Mouse (Mus musculus): ENCODE results near the gene Mill2. TPM values are rescaled to one million over a fixed set of nuclear protein-coding genes. Genes with fewer than 3 reads are reported as not detected.
A peak's percentile ranks its signal among the peaks of the same experiment; 100 is the strongest.
"Not testable (repeated sequence)": the region's sequence is repeated elsewhere in the genome, so short reads cannot be mapped to it uniquely, and the experiment has no call there.

Gene Mill2
- polyA plus RNA-seq, 1 experiment = 0.18 TPM

DNA sequence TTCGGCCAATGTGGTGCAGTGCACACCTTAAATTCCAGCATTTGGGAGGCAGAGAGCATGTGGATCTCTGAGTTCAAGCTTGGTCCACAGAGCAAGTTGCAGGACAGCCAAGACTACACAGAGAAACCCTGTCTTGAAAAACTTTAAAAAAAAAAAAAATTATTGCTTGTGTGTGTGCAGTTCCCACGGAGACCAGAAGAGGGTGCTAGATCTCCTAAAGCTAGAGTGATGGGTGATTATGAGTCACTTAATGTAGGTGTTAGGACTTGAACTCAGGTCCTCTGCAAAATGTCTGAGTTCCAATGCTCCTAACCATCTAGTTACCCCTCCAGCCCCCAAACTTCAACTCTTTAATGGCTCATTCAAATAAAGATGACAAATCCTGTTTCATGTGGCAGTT lies 28.7 kb downstream of the Mill2 start:
- Histone ChIP-seq H3K79me2 (ENCODE audit: control insufficient read depth, insufficient read depth) (no peaks in the 10 kb centered on the region), H3K79me3 (ENCODE audit: low read depth) (no peaks in the 10 kb centered on the region), H3K27me3 (ENCODE audit: control insufficient read depth, insufficient read depth, insufficient read length) (no peaks in the 10 kb centered on the region), H3K36me3 (ENCODE audit: control insufficient read depth, insufficient read depth) (no peaks in the 10 kb centered on the region), H3ac (ENCODE audit: control insufficient read depth, insufficient read length, low read depth) (no peak overlapping the region), H3K4me3 (ENCODE audit: insufficient read depth, poor library complexity, severe bottlenecking) (no peak overlapping the region)
- TF ChIP-seq CTCF (IDR thresholded peaks at IDR 0.05; ENCODE audit: control insufficient read depth, insufficient read depth, insufficient read length) (no peak), MAX (IDR thresholded peaks at IDR 0.05) (no peak), CEBPB (IDR thresholded peaks at IDR 0.05; ENCODE audit: low read depth) (no peak), MYOD1 (IDR thresholded peaks at IDR 0.05; ENCODE audit: control insufficient read depth, insufficient read length, low read depth) (no peak), FOSL1 (IDR thresholded peaks at IDR 0.05; ENCODE audit: insufficient read depth, low read length, poor library complexity, severe bottlenecking) (no peak), USF1 (IDR thresholded peaks at IDR 0.05; ENCODE audit: low read depth) (no peak), MYOG (IDR thresholded peaks at IDR 0.05; ENCODE audit: control insufficient read depth, extremely low read depth, insufficient read length) (no peak)

DNA sequence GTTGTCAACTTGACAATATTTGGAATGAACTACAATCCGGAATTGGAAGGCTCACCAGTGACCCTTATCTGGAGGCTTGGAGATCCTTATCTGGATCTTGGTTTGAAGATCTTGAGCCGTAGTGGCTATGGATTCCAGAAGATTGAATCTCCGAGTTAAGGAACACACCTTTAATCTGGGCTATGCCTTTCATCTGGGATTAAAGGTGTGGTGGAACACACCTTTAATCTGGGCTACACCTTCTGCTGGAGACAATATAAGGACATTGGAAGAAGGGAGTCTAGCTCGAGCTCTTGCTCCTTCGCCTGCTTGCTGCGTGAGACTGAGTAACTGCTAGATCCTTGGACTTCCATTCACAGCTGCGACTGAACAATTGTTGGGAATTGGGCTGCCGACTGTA lies 31.3 kb downstream of the Mill2 start, which contains the start of gene Pglyrp1:
Pglyrp1 (plus strand) TSS at position 301 of the 400 bp plus-strand sequence.
- not testable (repeated sequence) for H3K79me3 ChIP-seq (ENCODE audit: low read depth)

GRCm38 (mm10) chr7:18872014-18872802 lies 32.4 kb downstream of the Mill2 start:
- Histone ChIP-seq H3K4me3 (ENCODE audit: insufficient read depth, poor library complexity, severe bottlenecking) (no peak overlapping the region), H3K36me3 (ENCODE audit: control insufficient read depth, insufficient read depth) (no peaks in the 10 kb centered on the region), H3K27me3 (ENCODE audit: control insufficient read depth, insufficient read depth, insufficient read length) (no peaks in the 10 kb centered on the region), H3K79me2 (ENCODE audit: control insufficient read depth, insufficient read depth) (no peaks in the 10 kb centered on the region), H3K79me3 (ENCODE audit: low read depth) (no peaks in the 10 kb centered on the region), H3ac (ENCODE audit: control insufficient read depth, insufficient read length, low read depth) (no peak overlapping the region)
- no peak for TF ChIP-seq CTCF (IDR thresholded peaks at IDR 0.05; ENCODE audit: control insufficient read depth, insufficient read depth, insufficient read length)
- TF ChIP-seq MYOG (IDR thresholded peaks at IDR 0.05; ENCODE audit: control insufficient read depth, extremely low read depth, insufficient read length) = no peak
- no peak for TF ChIP-seq MYOD1 (IDR thresholded peaks at IDR 0.05; ENCODE audit: control insufficient read depth, insufficient read length, low read depth)
- no peak for TF ChIP-seq CEBPB (IDR thresholded peaks at IDR 0.05; ENCODE audit: low read depth)
- no peak for TF ChIP-seq MAX (IDR thresholded peaks at IDR 0.05)
- TF ChIP-seq FOSL1 (IDR thresholded peaks at IDR 0.05; ENCODE audit: insufficient read depth, low read length, poor library complexity, severe bottlenecking) = no peak

More for the DNA sequence above, 31.3 kb downstream of the Mill2 start, which contains the start of gene Pglyrp1:
- not testable (repeated sequence) for H3K4me3 ChIP-seq (ENCODE audit: insufficient read depth, poor library complexity, severe bottlenecking); H3ac ChIP-seq (ENCODE audit: control insufficient read depth, insufficient read length, low read depth); H3K79me2 ChIP-seq (ENCODE audit: control insufficient read depth, insufficient read depth); H3K27me3 ChIP-seq (ENCODE audit: control insufficient read depth, insufficient read depth, insufficient read length); H3K36me3 ChIP-seq (ENCODE audit: control insufficient read depth, insufficient read depth)

GRCm38 (mm10) chr7:18872816-18873215 lies 33.0 kb downstream of the Mill2 start:
- TF ChIP-seq CTCF (IDR thresholded peaks at IDR 0.05; ENCODE audit: control insufficient read depth, insufficient read depth, insufficient read length) (no peak), MYOG (IDR thresholded peaks at IDR 0.05; ENCODE audit: control insufficient read depth, extremely low read depth, insufficient read length) (no peak), FOSL1 (IDR thresholded peaks at IDR 0.05; ENCODE audit: insufficient read depth, low read length, poor library complexity, severe bottlenecking) (no peak), MAX (IDR thresholded peaks at IDR 0.05) (no peak), MYOD1 (IDR thresholded peaks at IDR 0.05; ENCODE audit: control insufficient read depth, insufficient read length, low read depth) (no peak), CEBPB (IDR thresholded peaks at IDR 0.05; ENCODE audit: low read depth) (no peak), USF1 (IDR thresholded peaks at IDR 0.05; ENCODE audit: low read depth) (no peak)
- H3K79me2 ChIP-seq (ENCODE audit: control insufficient read depth, insufficient read depth) = no peaks in the 10 kb centered on the region
- H3ac ChIP-seq (ENCODE audit: control insufficient read depth, insufficient read length, low read depth) = peak overlapping the region; percentile 40
- H3K4me3 ChIP-seq (ENCODE audit: insufficient read depth, poor library complexity, severe bottlenecking) = no peak overlapping the region
- no peaks in the 10 kb centered on the region for H3K36me3 ChIP-seq (ENCODE audit: control insufficient read depth, insufficient read depth)
- no peaks in the 10 kb centered on the region for H3K27me3 ChIP-seq (ENCODE audit: control insufficient read depth, insufficient read depth, insufficient read length)
- H3K79me3 ChIP-seq (ENCODE audit: low read depth) = no peaks in the 10 kb centered on the region

DNA sequence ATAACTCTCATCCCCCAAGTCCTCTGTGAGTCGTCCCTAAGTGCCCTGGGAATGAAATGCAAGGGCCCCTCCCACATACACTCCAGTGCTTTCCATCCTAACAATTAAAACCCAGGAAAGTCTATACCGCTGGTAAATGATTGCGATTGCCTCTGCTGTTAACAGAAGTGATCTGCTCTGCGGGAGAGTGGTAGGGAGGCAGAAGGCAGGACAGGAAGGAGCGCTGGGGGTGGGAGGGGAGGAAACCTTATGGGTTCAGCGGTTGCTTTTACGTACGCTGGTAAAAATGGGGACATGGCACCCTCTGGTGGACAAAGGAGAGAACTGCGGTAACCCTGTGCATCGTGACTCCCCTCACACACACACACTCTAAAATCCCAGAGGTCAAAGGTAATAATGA lies 33.5 kb downstream of the Mill2 start:
- Histone ChIP-seq H3K4me3 (ENCODE audit: insufficient read depth, poor library complexity, severe bottlenecking) (no peak overlapping the region), H3K79me3 (ENCODE audit: low read depth) (no peaks in the 10 kb centered on the region), H3K36me3 (ENCODE audit: control insufficient read depth, insufficient read depth) (no peaks in the 10 kb centered on the region), H3K79me2 (ENCODE audit: control insufficient read depth, insufficient read depth) (no peaks in the 10 kb centered on the region), H3K27me3 (ENCODE audit: control insufficient read depth, insufficient read depth, insufficient read length) (no peaks in the 10 kb centered on the region), H3ac (ENCODE audit: control insufficient read depth, insufficient read length, low read depth) (no peak overlapping the region)
- TF ChIP-seq CTCF (IDR thresholded peaks at IDR 0.05; ENCODE audit: control insufficient read depth, insufficient read depth, insufficient read length) (peak; percentile 57), USF1 (IDR thresholded peaks at IDR 0.05; ENCODE audit: low read depth) (no peak)

DNA sequence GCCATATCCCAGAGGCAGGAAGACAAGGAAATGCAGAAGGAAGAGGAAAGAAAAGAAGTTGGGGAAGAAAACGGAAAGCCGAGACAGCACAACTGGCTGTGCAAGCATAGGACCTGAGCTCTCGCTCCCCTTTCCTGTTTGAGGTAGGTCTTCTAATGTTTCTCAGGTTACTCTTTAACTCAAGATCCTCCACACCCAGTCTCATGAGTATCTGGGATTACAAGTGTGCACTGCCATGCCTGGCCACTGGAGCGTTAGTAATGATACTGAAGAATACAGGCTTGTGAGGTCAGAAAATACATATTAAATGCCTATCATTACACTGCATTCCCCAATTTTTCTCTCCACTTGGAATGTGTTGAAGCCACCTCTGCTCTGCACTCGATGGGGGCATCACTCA lies 35.6 kb downstream of the Mill2 start:
- Histone ChIP-seq H3K79me3 (ENCODE audit: low read depth) (no peaks in the 10 kb centered on the region), H3K36me3 (ENCODE audit: control insufficient read depth, insufficient read depth) (no peaks in the 10 kb centered on the region), H3K79me2 (ENCODE audit: control insufficient read depth, insufficient read depth) (no peaks in the 10 kb centered on the region), H3ac (ENCODE audit: control insufficient read depth, insufficient read length, low read depth) (no peak overlapping the region), H3K4me3 (ENCODE audit: insufficient read depth, poor library complexity, severe bottlenecking) (no peak overlapping the region), H3K27me3 (ENCODE audit: control insufficient read depth, insufficient read depth, insufficient read length) (no peaks in the 10 kb centered on the region)
- no peak for TF ChIP-seq USF1 (IDR thresholded peaks at IDR 0.05; ENCODE audit: low read depth)
- no peak for TF ChIP-seq MAX (IDR thresholded peaks at IDR 0.05)
- no peak for TF ChIP-seq CTCF (IDR thresholded peaks at IDR 0.05; ENCODE audit: control insufficient read depth, insufficient read depth, insufficient read length)
- TF ChIP-seq MYOD1 (IDR thresholded peaks at IDR 0.05; ENCODE audit: control insufficient read depth, insufficient read length, low read depth) = no peak
- TF ChIP-seq MYOG (IDR thresholded peaks at IDR 0.05; ENCODE audit: control insufficient read depth, extremely low read depth, insufficient read length) = no peak
- no peak for TF ChIP-seq FOSL1 (IDR thresholded peaks at IDR 0.05; ENCODE audit: insufficient read depth, low read length, poor library complexity, severe bottlenecking)
- TF ChIP-seq CEBPB (IDR thresholded peaks at IDR 0.05; ENCODE audit: low read depth) = no peak
